Mouse (Mus musculus): ENCODE measurements around the gene Nipal4. TPM values are rescaled to one million over a fixed set of nuclear protein-coding genes. Genes with fewer than 3 reads are reported as not detected.
A peak's percentile ranks its signal among the peaks of the same experiment; 100 is the strongest.

The Nipal4 gene
- polyA plus RNA-seq, 1 experiment from 2014 or later: 1.4 TPM

DNA sequence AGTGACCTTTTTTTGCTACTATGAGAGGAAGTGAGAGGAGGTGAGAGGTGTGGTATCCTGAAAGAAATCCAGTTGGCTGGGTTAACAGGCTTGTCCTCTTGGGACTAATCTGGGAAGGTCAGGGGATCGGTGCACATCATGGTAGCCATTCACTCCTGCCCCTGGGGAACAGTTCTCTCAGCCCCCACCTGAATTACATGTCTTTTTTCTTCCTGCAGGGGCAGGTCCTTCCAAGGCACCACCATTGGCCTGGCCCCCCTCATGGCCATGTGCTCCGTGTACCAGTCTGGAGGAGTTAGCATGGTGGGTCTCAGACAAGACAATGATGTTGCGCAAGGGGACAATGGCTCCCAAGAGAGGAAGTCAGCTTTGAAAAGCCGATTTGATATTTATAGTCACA is 43.4 kb downstream of the Nipal4 start:
- no peaks in the 10 kb centered on the region for H3K9me3 ChIP-seq
- no peak for ATAC-seq (ENCODE audit: low FRiP score, low read depth)
- H3K4me1 ChIP-seq: peaks cover 14% of the 10 kb centered on the region

DNA sequence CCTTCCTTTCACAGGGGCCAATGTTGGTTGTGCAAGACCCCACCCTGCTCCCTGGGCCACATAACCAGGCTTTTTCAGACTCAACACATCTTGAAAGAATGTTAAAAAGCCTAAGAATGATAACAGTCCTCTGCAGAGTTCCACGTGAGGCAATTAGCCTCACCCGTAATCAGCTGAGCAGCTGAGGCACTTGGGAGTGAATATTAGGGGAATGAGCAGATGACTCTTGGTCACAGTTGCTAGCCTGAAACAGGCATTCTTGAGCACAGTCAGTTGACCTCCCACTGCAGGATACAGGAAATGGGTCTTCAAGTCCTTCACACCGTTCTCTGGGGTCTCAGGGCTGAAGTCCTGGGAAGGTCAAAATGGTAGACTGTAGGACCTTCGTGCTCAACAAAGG is 44.6 kb downstream of the Nipal4 start:
- Histone ChIP-seq H3K4me2 (replicated peaks) (no peak overlapping the region), H3K9ac (no peak overlapping the region), H3K36me3 (peaks cover 65% of the 10 kb centered on the region), H3K27ac (no peak overlapping the region), H3K4me3 (no peak overlapping the region), H3K4me1 (peaks cover 14% of the 10 kb centered on the region), H3K9me3 (no peaks in the 10 kb centered on the region), H3K27me3 (no peaks in the 10 kb centered on the region)
- 89% methylated on average over 4 of the region's 4 CpGs for WGBS
- no peak for ATAC-seq (ENCODE audit: low FRiP score, low read depth)

More for the DNA sequence above, 43.4 kb downstream of the Nipal4 start:
- Histone ChIP-seq H3K9ac (no peak overlapping the region), H3K27ac (no peak overlapping the region), H3K4me3 (no peak overlapping the region), H3K4me2 (replicated peaks) (no peak overlapping the region), H3K36me3 (peaks cover 71% of the 10 kb centered on the region), H3K27me3 (no peaks in the 10 kb centered on the region)
- WGBS: 87% methylated on average over 4 of the region's 4 CpGs

DNA sequence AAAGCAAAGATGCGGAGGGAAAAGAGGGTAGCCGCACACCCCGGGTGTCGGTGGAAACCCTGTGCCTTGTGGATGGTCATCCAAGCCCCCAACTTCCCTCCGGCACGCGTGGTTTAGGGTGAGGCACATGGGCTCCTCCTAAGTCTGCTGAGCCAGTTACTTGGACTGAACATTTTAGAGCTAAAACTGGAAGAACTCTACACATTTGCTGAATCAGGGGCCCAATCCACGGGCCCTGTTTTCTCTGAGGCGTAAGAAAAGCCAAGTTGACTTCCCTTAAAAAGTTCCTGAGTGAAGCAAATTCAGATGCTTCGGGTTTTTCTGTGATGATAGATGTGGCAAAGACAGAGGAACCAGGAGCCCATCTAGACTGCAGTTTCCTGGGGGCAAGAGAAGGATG is 46.2 kb downstream of the Nipal4 start:
- H3K27me3 ChIP-seq: no peaks in the 10 kb centered on the region
- H3K27ac ChIP-seq: peak overlapping the region; percentile 4; the same call in 1 of the 2 replicates
- H3K9me3 ChIP-seq: no peaks in the 10 kb centered on the region
- H3K4me3 ChIP-seq: no peak overlapping the region
- H3K4me2 ChIP-seq (replicated peaks): no peak overlapping the region
- no peak for ATAC-seq (ENCODE audit: low FRiP score, low read depth)
- peaks cover 64% of the 10 kb centered on the region for H3K36me3 ChIP-seq
- H3K9ac ChIP-seq: no peak overlapping the region
- 72% methylated on average over 10 of the region's 10 CpGs for WGBS
- H3K4me1 ChIP-seq: peaks cover 28% of the 10 kb centered on the region

DNA sequence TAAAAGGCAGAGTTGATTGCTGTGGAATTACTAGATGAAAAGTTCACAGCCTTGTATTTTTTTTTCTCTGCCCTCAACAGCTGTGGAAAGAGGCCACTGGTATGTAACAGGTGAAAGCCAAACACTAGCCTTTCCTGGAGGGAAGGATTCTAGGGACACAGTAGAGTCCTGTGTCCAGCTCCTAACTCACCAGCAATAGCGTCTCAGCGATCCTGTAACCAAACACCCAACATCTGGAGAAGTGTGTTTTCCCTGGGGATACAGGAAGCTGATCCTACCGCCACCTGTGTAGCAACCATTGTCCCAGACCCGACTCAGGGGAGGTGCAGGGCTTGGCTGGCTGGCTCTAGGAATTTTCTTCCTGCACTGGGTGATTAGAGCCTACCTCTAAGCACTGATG is 46.7 kb downstream of the Nipal4 start:
- Histone ChIP-seq H3K27me3 (no peaks in the 10 kb centered on the region), H3K9ac (no peak overlapping the region), H3K36me3 (peaks cover 62% of the 10 kb centered on the region), H3K4me3 (no peak overlapping the region), H3K9me3 (no peaks in the 10 kb centered on the region), H3K4me2 (replicated peaks) (no peak overlapping the region), H3K27ac (0 out of 2 replicates have a peak overlapping the region, but pooled peaks have one; percentile 4), H3K4me1 (peaks cover 31% of the 10 kb centered on the region)
- 10% methylated on average over 4 of the region's 4 CpGs for WGBS
- peak; percentile 78 for ATAC-seq (ENCODE audit: low FRiP score, low read depth)

DNA sequence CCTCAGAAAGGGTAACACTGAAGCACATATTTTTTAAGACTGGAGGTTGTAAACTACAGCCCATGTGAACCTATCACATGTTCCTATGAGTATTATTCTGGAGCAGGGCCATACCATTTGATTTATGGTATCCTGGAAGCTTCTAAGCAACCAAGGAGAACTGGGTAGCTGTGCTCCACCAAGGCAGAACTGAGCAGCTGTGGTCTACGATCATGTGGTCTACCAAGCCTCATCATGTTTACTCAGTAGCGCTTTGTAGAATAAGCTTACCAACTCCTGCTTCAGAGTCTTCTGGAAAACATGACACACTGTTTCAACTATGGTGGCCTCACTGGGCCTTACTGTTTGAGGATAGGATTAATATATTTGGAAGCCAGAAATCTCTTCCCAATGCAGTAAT is 49.8 kb downstream of the Nipal4 start:
- Histone ChIP-seq H3K4me2 (replicated peaks) (no peak overlapping the region), H3K9me3 (no peaks in the 10 kb centered on the region), H3K36me3 (peaks cover 48% of the 10 kb centered on the region), H3K4me3 (no peak overlapping the region), H3K27ac (no peak overlapping the region), H3K9ac (no peak overlapping the region), H3K4me1 (peaks cover 31% of the 10 kb centered on the region), H3K27me3 (no peaks in the 10 kb centered on the region)
- 85% methylated on average over 2 of the region's 2 CpGs for WGBS
- no peak for ATAC-seq (ENCODE audit: low FRiP score, low read depth)

DNA sequence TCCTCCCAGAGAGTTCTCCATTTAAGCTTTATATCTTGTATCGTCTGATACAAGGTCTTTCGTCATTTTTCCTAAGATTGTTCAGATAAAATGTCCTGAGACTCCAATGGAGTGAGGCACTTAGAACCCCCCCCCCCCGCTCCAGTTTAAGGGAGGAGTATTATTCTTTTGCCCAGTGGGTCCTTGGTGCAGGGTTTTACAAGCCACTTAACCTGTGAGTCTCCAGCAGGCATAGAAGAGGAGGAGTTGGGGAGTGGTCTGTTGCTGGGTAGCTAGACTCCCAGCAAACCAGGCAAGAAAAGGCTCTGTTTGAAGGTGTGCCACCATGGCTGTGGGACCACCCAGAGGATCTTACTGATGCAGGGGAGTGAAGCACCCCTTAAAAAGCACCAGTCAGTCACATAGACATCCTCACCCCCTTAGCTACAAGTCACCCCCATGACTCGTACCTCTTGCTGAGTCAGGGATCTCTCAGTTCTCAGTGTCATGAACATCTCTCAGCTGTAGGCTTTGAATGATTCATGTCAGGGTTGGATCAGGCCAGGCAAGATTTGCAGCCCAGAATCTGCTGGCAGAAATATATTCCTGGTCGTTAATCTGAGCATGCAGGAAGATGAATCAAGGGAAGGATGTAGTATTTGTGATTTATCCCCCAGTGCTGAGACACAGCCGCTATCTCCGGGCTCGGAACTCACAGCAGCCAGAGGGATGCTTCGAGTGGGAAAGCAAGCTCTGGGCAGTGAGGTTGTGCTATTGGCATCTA is 50.7 kb downstream of the Nipal4 start:
- Histone ChIP-seq H3K36me3 (peaks cover 40% of the 10 kb centered on the region), H3K4me3 (no peak overlapping the region), H3K27ac (no peak overlapping the region), H3K4me2 (replicated peaks) (no peak overlapping the region), H3K4me1 (peaks cover 31% of the 10 kb centered on the region), H3K9me3 (no peaks in the 10 kb centered on the region), H3K9ac (no peak overlapping the region), H3K27me3 (no peaks in the 10 kb centered on the region)
- ATAC-seq (ENCODE audit: low FRiP score, low read depth): no peak
- WGBS: 75% methylated on average over 9 of the region's 9 CpGs

DNA sequence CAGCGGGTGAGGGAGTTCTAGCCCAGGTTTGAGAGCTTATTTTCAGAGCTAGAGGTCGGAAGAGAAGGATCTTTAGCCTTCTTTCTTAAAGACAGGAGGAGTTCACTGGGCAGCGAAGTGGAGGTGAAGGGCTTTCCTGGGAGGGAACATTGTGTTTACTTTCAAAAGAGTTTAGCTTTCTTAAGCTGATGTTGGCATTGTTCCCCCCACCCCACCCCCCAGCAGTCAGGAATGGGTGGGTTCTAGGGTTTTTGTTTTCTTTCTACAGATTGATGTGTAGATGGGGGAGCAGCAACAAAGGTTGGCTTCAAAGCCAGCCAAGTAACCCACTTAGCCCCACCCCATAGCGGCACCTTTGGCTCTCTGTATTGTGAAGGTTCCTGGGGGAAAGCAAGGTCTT is 51.3 kb downstream of the Nipal4 start:
- no peak for ATAC-seq (ENCODE audit: low FRiP score, low read depth)
- Histone ChIP-seq H3K4me1 (peaks cover 29% of the 10 kb centered on the region), H3K27me3 (no peaks in the 10 kb centered on the region), H3K9ac (no peak overlapping the region), H3K4me3 (no peak overlapping the region), H3K9me3 (no peaks in the 10 kb centered on the region), H3K4me2 (replicated peaks) (no peak overlapping the region), H3K27ac (no peak overlapping the region), H3K36me3 (peaks cover 40% of the 10 kb centered on the region)
- 73% methylated on average over 4 of the region's 4 CpGs for WGBS

DNA sequence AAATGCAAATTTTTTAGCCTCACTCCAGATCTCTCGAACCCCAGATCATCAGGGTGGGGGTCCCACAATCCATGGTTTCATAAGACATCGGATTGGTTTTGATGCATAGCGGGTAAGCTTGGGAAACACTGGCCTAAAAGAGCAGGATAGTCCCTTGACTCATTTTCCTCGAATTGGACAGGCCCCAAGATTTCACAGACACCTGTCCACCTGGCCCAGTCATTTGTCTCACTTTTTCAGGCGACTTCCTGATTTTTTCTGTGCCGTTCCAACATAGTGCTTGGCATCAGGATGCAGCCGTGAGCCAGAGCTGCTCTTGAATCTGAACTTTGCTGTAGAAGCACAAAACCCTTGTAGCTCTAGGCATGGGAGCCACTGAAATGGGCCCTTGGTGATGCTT is 52.1 kb downstream of the Nipal4 start:
- H3K27ac ChIP-seq: no peak overlapping the region
- H3K9ac ChIP-seq: no peak overlapping the region
- WGBS: 87% methylated on average over 7 of the region's 7 CpGs
- no peak for ATAC-seq (ENCODE audit: low FRiP score, low read depth)
- H3K4me1 ChIP-seq: peaks cover 21% of the 10 kb centered on the region
- H3K27me3 ChIP-seq: no peaks in the 10 kb centered on the region
- no peaks in the 10 kb centered on the region for H3K9me3 ChIP-seq
- H3K4me2 ChIP-seq (replicated peaks): no peak overlapping the region
- no peak overlapping the region for H3K4me3 ChIP-seq
- peaks cover 40% of the 10 kb centered on the region for H3K36me3 ChIP-seq

DNA sequence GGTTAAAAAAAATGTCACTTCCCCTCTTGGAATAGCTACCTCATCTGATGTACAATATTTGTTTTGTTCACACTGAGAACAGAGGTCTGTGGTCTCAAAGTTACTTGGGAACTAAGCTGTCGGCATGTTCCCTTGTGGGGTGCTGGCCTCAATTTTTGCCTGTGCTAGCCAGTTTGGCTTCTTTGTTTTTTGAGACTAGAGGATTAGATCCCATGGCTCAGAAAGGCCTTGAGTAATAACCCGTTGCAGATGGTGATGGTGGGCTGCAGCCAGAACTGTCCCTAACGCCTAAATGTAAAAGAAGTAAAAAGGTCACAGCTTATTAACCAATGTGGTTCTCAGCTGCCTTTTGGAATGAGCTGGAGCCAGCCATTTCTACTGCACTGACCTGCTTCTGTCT is 53.1 kb downstream of the Nipal4 start:
- no peak for ATAC-seq (ENCODE audit: low FRiP score, low read depth)
- H3K4me2 ChIP-seq (replicated peaks): no peak overlapping the region
- no peak overlapping the region for H3K27ac ChIP-seq
- no peaks in the 10 kb centered on the region for H3K9me3 ChIP-seq
- peaks cover 30% of the 10 kb centered on the region for H3K36me3 ChIP-seq
- no peak overlapping the region for H3K4me3 ChIP-seq
- WGBS: 63% methylated on average over 3 of the region's 3 CpGs
- H3K9ac ChIP-seq: no peak overlapping the region
- H3K4me1 ChIP-seq: peaks cover 17% of the 10 kb centered on the region; the same call in 1 of the 2 replicates
- no peaks in the 10 kb centered on the region for H3K27me3 ChIP-seq

DNA sequence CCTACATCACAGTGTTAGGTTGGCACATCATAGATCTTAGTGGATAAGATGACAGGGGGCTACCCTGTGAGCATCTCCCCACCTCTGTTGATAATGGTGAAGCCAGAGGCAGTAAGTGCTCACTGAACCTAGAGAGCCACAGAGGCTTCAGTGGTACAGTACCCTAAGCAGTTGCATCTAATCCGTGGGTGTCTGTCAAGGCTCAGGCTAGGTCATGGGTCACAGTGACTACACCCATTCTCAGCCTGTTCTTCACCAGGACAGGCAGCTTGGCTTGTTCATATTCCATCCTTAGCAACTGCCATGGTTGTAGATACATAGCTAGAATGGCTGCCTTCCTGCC is 55.4 kb downstream of the Nipal4 start:
- Histone ChIP-seq H3K9ac (no peak overlapping the region), H3K27me3 (no peaks in the 10 kb centered on the region), H3K27ac (no peak overlapping the region), H3K9me3 (peaks cover 4% of the 10 kb centered on the region; the same call in 1 of the 2 replicates), H3K4me1 (peaks cover 10% of the 10 kb centered on the region; the same call in 1 of the 2 replicates), H3K4me3 (no peak overlapping the region), H3K36me3 (peaks cover 27% of the 10 kb centered on the region), H3K4me2 (replicated peaks) (no peak overlapping the region)
- ATAC-seq (ENCODE audit: low FRiP score, low read depth): no peak
- WGBS: 95% methylated on average over 1 of the region's 1 CpGs

DNA sequence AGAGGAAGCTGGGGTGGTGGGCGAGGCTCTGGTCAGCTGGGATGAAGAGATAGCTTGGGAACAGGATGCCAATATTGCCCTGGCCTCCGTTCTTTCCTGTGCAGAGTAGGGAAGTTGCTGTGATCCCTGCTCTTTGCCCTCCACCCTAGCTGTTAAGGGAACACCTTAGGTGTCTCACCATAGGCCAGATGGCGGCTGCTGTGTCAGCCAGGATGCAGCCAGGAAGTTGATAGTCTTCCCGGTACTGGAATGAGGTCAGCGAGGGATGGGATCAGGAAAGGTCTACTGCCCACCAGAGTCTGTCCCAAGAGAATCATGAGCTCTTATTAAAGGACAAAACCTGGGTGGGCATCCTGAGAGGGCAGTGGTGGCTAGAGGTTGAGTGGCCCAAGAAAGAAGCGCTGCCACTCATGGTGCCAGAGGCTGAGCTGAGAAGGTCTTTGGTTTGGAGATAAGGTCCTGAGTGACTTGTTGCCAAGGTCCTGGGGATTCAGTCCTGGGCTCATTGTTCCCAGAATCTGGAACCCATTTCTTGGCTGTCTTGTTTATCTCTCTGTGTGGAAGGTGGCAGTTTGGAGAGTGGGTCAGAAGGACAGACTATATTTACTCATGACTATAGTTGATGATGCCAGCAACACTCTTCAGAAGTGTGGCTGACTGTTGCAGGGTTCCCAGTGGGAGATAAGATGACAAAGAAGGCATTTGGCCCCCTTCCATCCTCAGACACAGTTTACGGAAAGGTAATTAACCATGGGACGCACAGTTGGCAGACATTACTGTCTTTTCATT is 56.0 kb downstream of the Nipal4 start:
- Histone ChIP-seq H3K9me3 (peaks cover 4% of the 10 kb centered on the region; the same call in 1 of the 2 replicates), H3K4me3 (no peak overlapping the region), H3K4me2 (replicated peaks) (no peak overlapping the region), H3K27ac (no peak overlapping the region), H3K4me1 (peaks cover 6% of the 10 kb centered on the region; the same call in 1 of the 2 replicates), H3K36me3 (peaks cover 28% of the 10 kb centered on the region), H3K27me3 (no peaks in the 10 kb centered on the region), H3K9ac (no peak overlapping the region)
- no peak for ATAC-seq (ENCODE audit: low FRiP score, low read depth)
- WGBS: 88% methylated on average over 8 of the region's 8 CpGs

DNA sequence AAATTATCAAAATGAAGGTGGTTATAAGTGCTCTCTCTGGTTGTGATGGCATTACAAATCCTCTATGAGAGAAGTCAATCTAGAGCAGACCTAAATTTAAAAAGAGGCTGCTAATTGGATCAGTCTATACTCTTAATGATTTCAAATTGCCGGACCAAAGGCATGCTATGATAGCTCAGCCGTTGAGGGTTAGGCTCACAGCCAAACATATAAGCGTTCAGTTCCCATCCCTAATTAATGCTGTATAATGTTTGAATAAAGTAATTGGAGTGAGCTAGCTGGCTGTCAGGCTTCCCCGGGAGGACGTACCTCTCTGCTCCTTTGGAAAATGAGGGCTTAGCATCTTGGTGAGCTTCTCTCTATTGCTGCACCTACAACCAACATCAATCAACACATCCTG is 57.1 kb downstream of the Nipal4 start:
- H3K36me3 ChIP-seq: peaks cover 29% of the 10 kb centered on the region
- no peak overlapping the region for H3K9ac ChIP-seq
- no peaks in the 10 kb centered on the region for H3K4me1 ChIP-seq
- no peak overlapping the region for H3K4me3 ChIP-seq
- no peak overlapping the region for H3K4me2 ChIP-seq (replicated peaks)
- peaks cover 4% of the 10 kb centered on the region; the same call in 1 of the 2 replicates for H3K9me3 ChIP-seq
- no peak for ATAC-seq (ENCODE audit: low FRiP score, low read depth)
- no peaks in the 10 kb centered on the region for H3K27me3 ChIP-seq
- no peak overlapping the region for H3K27ac ChIP-seq
- 88% methylated on average over 5 of the region's 5 CpGs for WGBS

Measured in limb, embryonic 13.5 days (tissue).